ENCODE assay signal across 9 mouse cellular contexts in the genomic region with DNA sequence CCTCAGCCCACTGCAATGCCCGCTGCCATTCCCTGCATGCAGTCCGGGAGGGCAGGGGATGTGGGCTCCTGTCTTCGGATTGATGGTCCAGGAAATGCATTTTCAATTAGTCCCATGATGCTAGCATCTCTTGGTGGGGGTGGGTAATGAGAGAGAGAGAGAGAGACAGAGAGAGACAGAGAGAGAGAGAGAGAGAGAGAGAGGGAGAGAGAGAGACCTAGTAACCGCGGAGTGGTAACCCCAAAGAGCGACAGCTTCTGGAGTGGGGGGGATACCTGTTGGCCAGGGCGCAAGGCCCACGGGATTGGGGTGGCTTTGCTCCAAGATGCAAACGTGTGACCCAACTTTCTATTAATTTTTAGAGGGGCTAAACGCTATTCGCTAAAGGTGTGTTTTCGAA. TPM values are rescaled to one million over a fixed set of nuclear protein-coding genes. Genes with fewer than 3 reads are reported as not detected.
A peak's percentile ranks its signal among the peaks of the same experiment; 100 is the strongest.
DNase-seq lines count a peak whose midpoint lies in the region; ATAC-seq and TF ChIP-seq lines count a peak whose summit lies in the region.
"Had no signal": no experiment of that assay in that cellular context is flagged by ENCODE, and none has a peak within 500 bp of the region (broad histone marks: within the 10 kb centered on the region; RNA-seq: fewer than 3 reads in every experiment).

Gene Jph3, plus strand, starts transcription at position 301 of the 400 bp plus-strand sequence.

- H3K27me3 ChIP-seq in heart, embryonic 13.5 days (replicated peaks): peaks cover 98% of the 10 kb centered on the region
- H3K27me3 ChIP-seq in hindbrain, postnatal 0 days (ENCODE audit: insufficient read depth, low read length): peaks cover 5% of the 10 kb centered on the region
- peaks cover 65% of the 10 kb centered on the region for H3K27me3 ChIP-seq in liver, embryonic 15.5 days

- no peak for DNase-seq in heart, postnatal 14 days
- no peak for DNase-seq in hindbrain, postnatal 0 days (ENCODE audit: low spot score)
- DNase-seq in c-Kit-positive CD71-positive TER-119-positive erythroid progenitor cells, embryonic 14.5 days (ENCODE audit: low spot score): no peak
- DNase-seq in ovary, postnatal 10 days (ENCODE audit: low spot score): no peak
- DNase-seq: heart, adult 11 months had no signal

- H3K4me2 ChIP-seq in heart, embryonic 13.5 days: peak within 1 kb of the TSS; percentile 79
- peak within 1 kb of the TSS; percentile 77 for H3K4me2 ChIP-seq in hindbrain, postnatal 0 days (ENCODE audit: low read depth, low read length)
- H3K4me2 ChIP-seq in liver, embryonic 15.5 days: peak within 1 kb of the TSS; percentile 44

- intact Hi-C loops in heart, postnatal 14 days (cut with DNase I): loop anchor here (10.0 kb wide), 1 partner anchor 195 kb away; no protein-coding TSS in a partner anchor

- 0 out of 2 replicates have a peak, but pooled peaks cover 6% of the 10 kb centered on the region for H3K9me3 ChIP-seq in heart, embryonic 13.5 days
- H3K9me3 ChIP-seq in hindbrain, postnatal 0 days (ENCODE audit: low read length): no peaks in the 10 kb centered on the region
- H3K9me3 ChIP-seq in liver, embryonic 15.5 days (replicated peaks): no peaks in the 10 kb centered on the region

- H3K27ac ChIP-seq in heart, embryonic 13.5 days (replicated peaks): no peak within 1 kb of the TSS
- H3K27ac ChIP-seq in cortical plate, adult 2 months (ENCODE audit: insufficient read depth, low read length): peak within 1 kb of the TSS; percentile 83; the same call in 1 of the 2 replicates
- peak within 1 kb of the TSS; percentile 56; the same call in 1 of the 2 replicates for H3K27ac ChIP-seq in hindbrain, postnatal 0 days
- no peak within 1 kb of the TSS for H3K27ac ChIP-seq in liver, embryonic 15.5 days (replicated peaks)

- 12% methylated on average over 12 of the region's 12 CpGs for WGBS in heart, embryonic 13.5 days
- 6% methylated on average over 12 of the region's 12 CpGs for WGBS in hindbrain, postnatal 0 days
- 8% methylated on average over 12 of the region's 12 CpGs for WGBS in liver, embryonic 15.5 days (ENCODE audit: insufficient replicate concordance)

- TF ChIP-seq CTCF in cortical plate, adult 2 months (IDR thresholded peaks at IDR 0.05; ENCODE audit: extremely low read depth, insufficient read depth, low read length): no peak
- TF ChIP-seq CTCF in hindbrain, postnatal 0 days (IDR thresholded peaks at IDR 0.05; ENCODE audit: low read depth): no peak

- peak within 1 kb of the TSS; percentile 57 for H3K4me3 ChIP-seq in heart, embryonic 13.5 days
- H3K4me3 ChIP-seq in cortical plate, adult 2 months (ENCODE audit: insufficient read depth, low read length): peak within 1 kb of the TSS; percentile 100
- peak within 1 kb of the TSS; percentile 65 for H3K4me3 ChIP-seq in hindbrain, postnatal 0 days (ENCODE audit: low read length)
- no peak within 1 kb of the TSS; the same call in 1 of the 2 replicates for H3K4me3 ChIP-seq in liver, embryonic 15.5 days (replicated peaks)

- ATAC-seq in heart, embryonic 13.5 days (ENCODE audit: extremely low read depth, insufficient number of reproducible peaks, low FRiP score, low TSS enrichment): no peak
- ATAC-seq in hindbrain, postnatal 0 days: no peak
- no peak for ATAC-seq in liver, embryonic 15.5 days (ENCODE audit: insufficient read depth)
- no peak for ATAC-seq in erythroblast, adult 5-6 weeks (replicated peaks; ENCODE audit: low FRiP score, poor library complexity, severe bottlenecking)

- peaks cover 17% of the 10 kb centered on the region; the same call in 1 of the 2 replicates for H3K4me1 ChIP-seq in heart, embryonic 13.5 days
- H3K4me1 ChIP-seq in cortical plate, adult 2 months (ENCODE audit: control insufficient read depth, insufficient read depth, low read length): no peaks in the 10 kb centered on the region
- peaks cover 8% of the 10 kb centered on the region for H3K4me1 ChIP-seq in hindbrain, postnatal 0 days (ENCODE audit: insufficient read depth, low read length)
- no peaks in the 10 kb centered on the region for H3K4me1 ChIP-seq in liver, embryonic 15.5 days (replicated peaks)

- H3K36me3 ChIP-seq in heart, embryonic 13.5 days: no peaks in the 10 kb centered on the region
- H3K36me3 ChIP-seq in hindbrain, postnatal 0 days (ENCODE audit: insufficient read depth, low read length): no peaks in the 10 kb centered on the region
- no peaks in the 10 kb centered on the region for H3K36me3 ChIP-seq in liver, embryonic 15.5 days (replicated peaks)

- TF ChIP-seq POLR2A in cortical plate, adult 2 months (IDR thresholded peaks at IDR 0.05; ENCODE audit: extremely low read depth, insufficient read depth, low read length): no peak

- peak within 1 kb of the TSS; percentile 52 for H3K9ac ChIP-seq in heart, embryonic 13.5 days
- H3K9ac ChIP-seq in hindbrain, postnatal 0 days (replicated peaks; ENCODE audit: low read length): peak within 1 kb of the TSS; percentile 69
- H3K9ac ChIP-seq in liver, embryonic 15.5 days: no peak within 1 kb of the TSS

RNA-seq across cellular contexts. Expression of gene Jph3, which starts in this region (rescaled TPM):
- 0.42 and 0.44 TPM in 2 replicates for polyA plus RNA-seq in heart, embryonic 13.5 days (2015; fragmentation: Nextera tagmentation; extraction: Ambion mirVana)
- total RNA-seq in heart, postnatal 14 days (2021): not detected
- polyA plus RNA-seq in cortical plate, adult 2 months (2012; rRNA removed): 196 and 211 TPM in 2 replicates
- total RNA-seq in hindbrain, postnatal 0 days (2014; rRNA removed): 66.0 and 75.2 TPM in 2 replicates
- 98.3 and 102 TPM in 2 replicates for polyA plus RNA-seq in hindbrain, postnatal 0 days (2015; fragmentation: Nextera tagmentation; extraction: Ambion mirVana)
- 0.07 and 0.16 TPM in 2 replicates for polyA plus RNA-seq in liver, embryonic 15.5 days (2015; fragmentation: Nextera tagmentation; extraction: Ambion mirVana)
- not detected in 2 replicates for total RNA-seq in erythroblast, adult 5-6 weeks (2015; ENCODE audit: low replicate concordance)
- not detected in 2 replicates for total RNA-seq in erythroblast, adult 5-6 weeks (2017; ENCODE audit: low replicate concordance)

Comparison
In these comparisons a context has a peak if more than half of its experiments do, and no peak if none do; other contexts are left out.
1. RNA of gene Jph3 (total RNA-seq): 66.0 to 75.2 TPM in hindbrain, postnatal 0 days; not detected in heart, postnatal 14 days and not detected in erythroblast, adult 5-6 weeks; every median in the first group is over 10 times any median in the second.
2. RNA of gene Jph3 (polyA plus RNA-seq): 196 to 211 TPM in cortical plate, adult 2 months and 98.3 to 102 TPM in hindbrain, postnatal 0 days; 0.42 to 0.44 TPM in heart, embryonic 13.5 days and 0.07 to 0.16 TPM in liver, embryonic 15.5 days; every median in the first group is over 10 times any median in the second.
3. H3K27ac ChIP-seq: peak in cortical plate, adult 2 months (single experiment) and hindbrain, postnatal 0 days (single experiment); none in heart, embryonic 13.5 days (single experiment) and liver, embryonic 15.5 days (single experiment).
4. Peak in every context shown above with its lines, with median percentiles within 50 percentile points of each other: H3K4me2 ChIP-seq.